Mouse (Mus musculus) large intestine, adult 2 months (tissue): Measurements from ENCODE around the gene March6. TPM values are rescaled to one million over a fixed set of nuclear protein-coding genes. Genes with fewer than 3 reads are reported as not detected.

Source experiments
- DNase-seq: peaks from one replicate; pipeline ENCODE4 v3.0.0-alpha.2; 2012; ENCODE audit warnings: low read depth, low spot score
- whole genome bisulfite sequencing: fragments of 180-500 bp; shearing (Covaris S2); methylation state at CpG from one replicate; pipeline ENCODE4 v1.1.7; 2018; 5-methylcytosine and 5-hydroxymethylcytosine counted together
- polyA plus RNA-seq: library from polyadenylated mRNA; depleted of rRNA; stranded (reverse); fragments of >200 nt; gene quantifications from 2 replicates; pipeline ENCODE4 v1.2.3, GENCODE M21; 2012

March6 gene
- polyA plus RNA-seq, 1 experiment = 16.0 TPM

DNA sequence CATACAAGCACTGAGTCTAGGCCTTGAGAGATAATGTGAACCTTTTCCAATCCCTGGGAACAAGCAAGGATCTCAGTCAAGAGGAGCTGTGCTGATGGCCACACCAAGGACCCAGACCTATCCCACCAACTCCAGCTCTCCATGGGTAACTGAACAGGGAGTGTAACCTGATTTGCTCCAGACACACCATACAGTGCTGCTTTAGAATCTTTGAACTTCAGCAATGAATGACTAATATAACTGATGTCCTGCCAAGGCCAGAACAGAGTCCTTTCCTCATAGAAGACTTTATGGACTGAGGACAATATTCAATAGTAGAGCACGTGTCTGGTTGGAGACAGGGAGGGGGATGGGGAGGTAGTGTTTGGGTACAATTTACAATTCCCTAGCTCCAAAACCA lies 14.2 kb upstream of the March6 start:
- 37% methylated on average over 1 of the region's 1 CpGs for WGBS
- DNase-seq = no peak

DNA sequence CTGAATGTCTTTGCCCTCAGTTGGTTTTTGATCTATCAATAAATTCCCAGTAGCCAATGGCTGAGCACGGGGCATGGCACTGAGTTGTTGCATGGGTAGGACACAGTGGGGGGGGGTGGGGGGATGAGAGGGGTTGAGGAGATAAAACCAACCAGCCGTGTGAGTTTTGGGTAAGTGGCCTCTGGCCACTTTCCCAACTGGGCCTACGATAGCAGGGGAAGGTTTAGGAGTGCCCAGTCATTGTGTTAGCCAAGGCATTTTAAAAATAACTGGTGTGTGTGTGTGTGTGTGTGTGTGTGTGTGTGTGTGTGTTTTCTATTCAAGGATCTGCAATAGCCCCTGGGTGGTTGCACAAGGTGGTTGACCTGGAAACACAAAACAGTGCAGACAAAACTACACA lies 12.4 kb upstream of the March6 start:
- 11% methylated on average over 3 of the region's 3 CpGs for WGBS
- no peak for DNase-seq

DNA sequence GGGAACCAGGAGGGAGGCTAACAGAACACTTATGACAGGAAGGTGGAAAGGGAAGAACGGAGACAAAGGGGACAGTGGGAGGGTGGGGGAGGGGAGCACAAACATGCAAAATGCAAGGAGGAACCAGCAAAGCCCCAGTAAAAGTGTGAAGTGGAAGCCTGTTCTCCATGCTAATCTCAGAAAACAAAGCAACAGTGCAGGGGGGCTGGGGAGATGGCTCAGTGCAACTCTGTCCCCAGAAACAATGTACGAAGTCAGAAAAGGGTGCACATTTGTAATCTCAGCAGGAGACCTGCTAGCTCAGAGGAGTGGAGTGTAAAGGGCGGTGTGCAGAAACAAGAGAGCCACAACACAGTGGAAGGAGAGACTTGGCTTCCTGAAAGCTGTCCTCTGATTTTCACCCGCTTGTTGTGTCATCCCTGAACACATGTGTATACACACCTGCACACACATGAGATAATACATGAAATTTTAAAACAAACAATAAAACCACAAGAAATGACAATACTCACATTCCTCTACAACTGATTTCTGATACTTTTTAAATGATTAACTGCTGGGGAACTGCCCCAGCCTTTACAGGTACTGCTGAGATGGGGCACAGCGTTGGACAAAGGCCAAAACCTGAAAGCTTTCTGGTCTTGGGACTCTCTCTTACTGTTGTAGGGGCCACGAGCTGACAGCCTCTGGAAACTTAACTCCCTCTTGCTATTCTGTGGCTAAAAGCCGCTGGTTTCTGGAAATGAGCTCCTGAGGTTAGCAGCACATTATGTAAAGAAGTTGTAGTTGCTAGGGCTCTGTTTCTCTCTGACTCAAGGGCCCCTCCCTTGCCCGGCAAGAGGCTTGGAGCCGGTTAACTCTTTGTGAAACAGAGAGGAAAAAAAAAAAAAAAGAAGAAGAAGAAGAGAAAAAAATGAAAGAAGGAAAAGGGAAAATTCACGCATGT lies 11.4 kb upstream of the March6 start:
- no peak for DNase-seq
- 13% methylated on average over 10 of the region's 10 CpGs for WGBS

DNA sequence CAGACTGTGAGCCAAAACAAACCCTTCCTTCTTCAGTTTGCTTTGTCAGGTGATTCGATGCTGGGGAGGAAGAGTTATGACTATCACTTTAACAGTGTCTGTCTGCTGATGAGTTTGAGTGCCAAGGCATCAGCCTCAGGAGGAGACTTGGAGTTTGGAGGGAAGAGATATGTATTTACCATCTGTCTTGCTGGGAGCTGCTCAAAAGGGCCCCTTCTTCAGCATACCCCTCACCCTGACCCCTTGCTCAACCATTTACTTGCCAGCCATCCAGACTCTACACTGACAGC lies 9.6 kb upstream of the March6 start:
- DNase-seq = no peak
- WGBS = 11% methylated on average over 1 of the region's 1 CpGs

DNA sequence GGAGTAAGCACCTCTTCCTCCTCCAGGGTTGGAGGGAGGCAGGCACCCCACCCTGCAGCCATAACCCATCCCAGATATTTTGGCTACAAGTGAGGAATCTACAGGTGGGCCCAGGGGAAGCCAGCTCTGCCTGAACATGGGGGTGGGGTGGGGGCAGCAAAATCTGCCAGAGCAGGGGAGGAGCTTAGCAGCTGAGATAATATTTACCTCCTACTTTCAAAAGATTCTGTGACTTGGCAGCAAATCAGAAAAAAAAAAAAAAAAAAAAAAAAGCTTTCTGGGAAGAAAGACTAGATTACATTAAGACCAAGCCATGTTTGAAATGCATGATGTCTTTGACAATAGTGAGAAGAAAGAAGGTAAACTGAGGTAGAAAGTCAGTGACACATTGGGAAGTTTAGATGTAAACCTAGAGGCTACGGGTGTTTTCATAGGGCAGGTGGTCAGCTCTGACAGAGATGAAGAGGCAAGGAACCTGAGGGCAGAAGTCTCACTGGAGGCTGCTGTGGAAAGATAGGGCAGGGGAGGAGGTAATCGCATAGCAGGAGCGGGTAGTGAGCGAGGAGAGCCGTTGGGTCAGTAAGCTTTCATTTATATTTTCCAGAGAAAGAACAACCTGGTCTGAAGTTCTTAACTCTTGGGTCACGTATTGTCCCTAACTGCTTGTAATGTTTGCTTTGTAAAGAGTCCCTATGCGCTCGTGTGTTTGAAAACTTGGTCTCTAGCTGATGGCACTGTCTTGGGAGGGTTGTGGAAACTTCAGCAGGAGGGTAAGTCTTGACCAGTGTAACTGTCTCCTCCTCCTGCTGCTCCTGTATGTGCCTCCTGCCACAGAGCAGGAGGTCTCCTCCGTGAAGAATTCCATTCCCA lies 9.0 kb upstream of the March6 start:
- no peak for DNase-seq
- WGBS = 41% methylated on average over 9 of the region's 9 CpGs

DNA sequence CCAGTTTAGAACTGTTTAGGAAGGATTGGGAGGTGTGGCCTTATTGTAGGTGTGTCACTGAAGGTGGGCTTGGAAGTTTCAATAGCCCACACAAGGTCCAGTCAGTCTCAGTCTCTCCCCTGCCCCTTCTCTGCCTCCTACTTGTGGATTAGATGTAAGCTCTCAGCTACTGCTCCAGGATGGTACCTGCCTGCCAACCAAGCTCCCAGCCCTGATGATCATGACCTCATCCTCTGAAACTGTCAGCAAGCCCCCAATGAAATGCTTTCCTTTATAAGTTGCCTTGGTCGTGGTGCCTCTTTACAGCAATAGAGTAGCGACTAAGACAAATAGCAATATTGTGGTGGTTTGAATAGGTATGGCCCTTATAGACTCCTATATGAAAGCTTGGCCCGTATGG lies 7.5 kb upstream of the March6 start:
- WGBS = 92% methylated on average over 3 of the region's 3 CpGs
- DNase-seq = no peak

DNA sequence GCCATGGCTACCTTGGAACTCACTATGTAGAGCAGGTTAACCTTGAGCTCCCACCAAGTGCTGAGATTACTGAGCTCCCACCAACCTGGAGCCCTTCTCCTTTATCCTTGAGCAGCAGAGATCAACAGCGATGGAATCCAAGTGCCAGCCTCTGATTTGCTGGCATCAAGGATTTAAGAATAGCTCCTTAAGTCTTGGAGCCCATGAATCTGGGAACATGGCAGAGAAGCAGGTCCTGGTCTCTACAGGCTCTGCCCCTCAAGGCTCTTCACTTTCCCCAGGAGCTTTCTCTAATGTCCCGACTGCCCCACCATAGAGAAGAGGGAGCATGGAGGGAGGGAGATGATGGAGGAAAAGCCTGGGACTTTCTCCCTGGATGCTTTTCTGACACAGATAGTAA lies 6.9 kb upstream of the March6 start:
- 99% methylated on average over 2 of the region's 2 CpGs for WGBS
- DNase-seq = no peak

DNA sequence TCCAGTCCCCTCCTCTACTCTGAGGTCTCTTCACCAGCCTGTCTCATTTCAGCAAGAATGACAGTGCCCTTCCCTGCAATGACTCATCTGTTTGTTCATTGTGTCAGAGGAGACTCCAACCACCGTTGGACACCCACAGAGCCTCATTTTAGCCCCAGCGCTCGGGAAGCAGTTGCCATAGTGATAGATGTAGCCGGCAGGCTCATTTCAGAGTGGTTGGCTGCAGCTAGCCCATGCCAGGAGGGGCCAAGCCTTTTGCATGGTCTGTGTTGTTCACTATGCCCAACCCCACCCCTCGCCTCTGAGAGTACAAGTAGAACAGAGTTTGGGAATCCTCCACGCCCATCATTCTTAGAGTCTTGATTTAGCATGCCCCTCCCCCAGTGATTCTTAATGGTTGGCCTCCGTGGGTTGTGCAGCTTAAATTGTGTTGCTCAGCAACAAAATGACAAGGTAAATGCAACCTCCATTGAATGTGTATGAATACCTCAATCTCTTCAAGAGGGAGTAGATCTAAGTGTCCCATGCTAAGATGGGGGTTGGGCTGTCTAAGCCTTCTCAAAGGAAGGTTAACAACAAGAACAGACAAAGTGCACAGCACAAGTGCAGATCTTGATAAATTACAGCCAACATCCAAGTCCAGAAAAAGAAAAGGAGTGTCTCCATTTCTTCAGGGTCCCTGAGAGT lies 5.3 kb upstream of the March6 start:
- no peak for DNase-seq
- 14% methylated on average over 7 of the region's 7 CpGs for WGBS

DNA sequence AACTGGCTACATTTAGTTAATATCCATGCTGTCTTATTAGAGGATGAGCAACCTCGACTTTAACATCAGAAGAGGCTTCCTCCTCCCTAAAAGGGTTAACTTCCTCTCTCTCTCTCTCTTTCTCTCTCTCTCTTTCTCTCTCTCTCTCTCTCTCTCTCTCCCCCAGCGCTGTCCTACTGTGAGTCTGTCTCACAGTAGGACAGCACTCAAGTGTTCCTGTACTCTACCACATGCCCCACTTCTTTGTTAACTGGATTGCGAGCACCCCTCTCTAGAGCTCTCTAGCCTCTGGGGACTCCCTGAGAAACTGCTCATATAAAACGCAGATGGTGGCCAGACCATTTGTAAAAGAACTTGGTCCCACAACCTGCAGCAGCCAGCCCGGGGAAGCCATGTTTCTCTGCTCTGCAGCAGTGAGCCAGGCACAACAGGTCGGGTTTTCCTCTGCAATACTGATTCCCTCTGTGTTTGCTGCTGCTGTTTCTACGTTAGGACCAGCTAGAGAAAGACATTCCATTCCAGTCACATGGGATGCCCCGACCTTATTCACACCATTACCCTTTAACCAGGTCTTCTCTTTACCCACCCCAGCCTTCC lies 4.5 kb upstream of the March6 start:
- 31% methylated on average over 8 of the region's 8 CpGs for WGBS
- no peak for DNase-seq

DNA sequence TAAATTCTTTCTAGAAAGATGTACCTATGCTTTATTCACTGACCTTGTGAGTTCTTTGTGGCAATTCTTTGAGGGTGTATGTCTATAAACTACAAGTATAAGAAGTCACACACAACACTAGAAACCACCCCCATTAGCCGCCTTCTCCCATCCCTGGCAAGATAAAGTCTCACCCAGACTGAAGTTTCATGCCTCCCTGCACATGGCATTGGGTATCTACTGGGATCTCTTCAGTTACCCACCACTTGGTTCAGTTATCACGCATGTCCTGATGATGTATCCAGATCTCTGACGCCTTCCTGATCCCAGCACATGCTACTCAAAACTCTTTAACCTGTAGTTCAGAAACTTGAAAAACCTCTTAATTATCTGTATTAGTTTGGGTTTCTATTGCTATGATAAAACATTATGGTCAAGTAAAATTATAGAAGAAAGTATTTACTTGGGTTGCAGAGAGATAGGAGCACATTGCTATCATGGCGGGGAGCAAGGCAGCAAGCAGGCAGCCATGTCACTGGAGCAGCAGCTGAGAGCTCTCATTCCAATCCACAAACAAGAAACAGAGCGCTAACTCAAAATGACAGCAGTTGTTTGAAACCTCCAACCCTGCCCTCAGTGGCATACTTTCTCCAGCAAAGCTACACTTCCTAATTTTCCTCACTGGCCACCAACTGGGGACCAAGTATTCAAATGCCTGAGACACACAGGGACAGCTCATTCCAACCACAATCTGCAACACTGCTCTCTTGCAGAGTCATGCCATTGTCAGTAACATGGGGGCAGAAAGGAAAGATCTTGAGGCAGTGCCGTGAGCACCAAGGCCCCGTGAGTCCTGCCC lies 3.8 kb upstream of the March6 start:
- WGBS = 88% methylated on average over 7 of the region's 7 CpGs
- no peak for DNase-seq

DNA sequence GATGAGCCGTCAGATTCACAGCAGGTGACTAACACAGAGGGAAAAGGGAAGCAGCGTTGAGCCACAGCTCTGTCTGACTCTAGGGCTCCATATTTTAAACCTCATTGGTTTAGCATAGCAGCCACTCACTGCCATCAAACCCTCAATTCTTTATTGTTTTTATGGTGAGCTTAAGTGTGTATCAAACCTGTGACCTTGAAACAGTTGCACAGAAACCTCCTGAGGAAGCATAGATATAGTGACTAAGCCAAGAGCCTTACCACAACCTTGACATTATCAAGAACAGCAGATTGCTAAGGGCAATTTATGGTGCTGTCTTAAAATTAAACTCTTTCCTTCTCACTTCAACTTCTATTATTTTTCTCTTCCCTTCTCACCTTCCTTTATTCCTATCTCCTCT lies 2.7 kb upstream of the March6 start:
- DNase-seq = no peak
- WGBS = 80% methylated on average over 2 of the region's 2 CpGs

DNA sequence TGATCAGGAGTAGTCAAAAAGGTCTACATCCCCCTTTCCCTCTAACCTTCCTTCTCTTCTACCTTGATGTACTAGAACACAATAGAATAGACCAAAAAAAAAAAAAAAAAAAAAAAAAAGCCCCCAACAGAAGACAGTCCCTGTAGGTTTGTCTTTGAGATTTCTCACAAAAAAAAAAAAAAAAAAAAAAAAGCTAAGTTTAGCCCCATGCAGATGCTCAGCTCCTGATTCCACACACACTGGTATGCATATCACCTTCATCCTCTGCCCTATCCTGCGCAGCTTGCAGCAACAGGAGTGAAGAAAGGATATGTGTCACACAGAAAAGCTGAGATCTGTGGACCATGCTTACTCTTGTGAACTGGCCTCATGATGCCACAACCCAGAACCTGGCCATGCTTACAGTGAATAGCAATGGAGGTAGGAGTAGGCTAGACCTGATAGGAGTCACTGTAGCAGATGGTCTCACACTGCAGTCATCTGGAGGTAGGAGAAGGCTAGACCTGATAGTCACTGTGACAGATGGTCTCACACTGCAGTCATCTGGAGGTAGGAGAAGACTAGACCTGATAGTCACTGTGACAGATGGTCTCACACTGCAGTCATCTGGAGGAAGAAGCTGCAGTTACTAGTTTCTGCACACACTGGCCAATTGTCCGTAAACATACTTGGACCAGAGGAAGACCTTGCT lies 1.6 kb upstream of the March6 start:
- WGBS = 93% methylated on average over 2 of the region's 2 CpGs
- no peak for DNase-seq

DNA sequence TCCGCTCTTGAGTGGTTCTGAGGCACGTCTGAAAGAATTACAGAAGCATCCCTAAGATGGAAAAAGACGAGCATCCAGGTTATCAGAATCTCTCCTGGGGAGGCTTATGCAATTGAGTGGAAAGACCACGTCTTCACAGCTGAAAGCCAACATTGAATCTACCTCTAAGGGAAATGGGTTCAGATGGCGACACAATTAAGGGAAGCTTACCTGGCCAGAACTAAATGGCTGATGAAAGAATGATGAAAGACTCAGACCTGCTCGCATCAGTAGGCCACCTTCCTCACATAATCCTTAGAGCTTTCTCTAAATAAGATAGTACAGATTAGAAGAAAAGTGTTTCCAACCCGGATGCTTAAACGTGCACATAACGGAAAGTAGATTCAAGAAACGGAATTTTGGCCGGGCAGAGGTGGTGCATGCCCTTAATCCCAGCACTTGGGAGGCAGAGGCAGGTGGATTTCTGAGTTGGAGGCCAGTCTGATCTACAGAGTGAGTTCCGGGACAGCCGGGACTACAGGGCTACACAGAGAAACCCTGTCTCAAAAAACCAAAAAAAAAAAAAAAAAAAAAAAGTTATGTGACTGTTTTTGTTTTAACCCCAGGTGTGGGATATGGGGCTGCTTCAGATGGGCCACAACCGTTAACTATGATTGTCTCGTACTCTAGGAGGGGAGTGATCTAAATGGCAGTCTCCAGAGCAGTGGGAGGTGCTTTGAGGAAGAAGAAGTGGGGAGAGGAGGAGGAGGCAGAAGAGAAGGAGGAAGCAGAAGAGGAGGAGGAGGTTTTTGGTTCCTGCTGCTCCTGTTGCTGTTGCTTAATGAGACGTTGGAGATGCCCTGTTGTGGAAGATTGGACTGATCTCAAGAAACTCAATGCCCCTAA lies 835 bp upstream of the March6 start:
- WGBS = 10% methylated on average over 16 of the region's 16 CpGs
- no peak for DNase-seq

DNA sequence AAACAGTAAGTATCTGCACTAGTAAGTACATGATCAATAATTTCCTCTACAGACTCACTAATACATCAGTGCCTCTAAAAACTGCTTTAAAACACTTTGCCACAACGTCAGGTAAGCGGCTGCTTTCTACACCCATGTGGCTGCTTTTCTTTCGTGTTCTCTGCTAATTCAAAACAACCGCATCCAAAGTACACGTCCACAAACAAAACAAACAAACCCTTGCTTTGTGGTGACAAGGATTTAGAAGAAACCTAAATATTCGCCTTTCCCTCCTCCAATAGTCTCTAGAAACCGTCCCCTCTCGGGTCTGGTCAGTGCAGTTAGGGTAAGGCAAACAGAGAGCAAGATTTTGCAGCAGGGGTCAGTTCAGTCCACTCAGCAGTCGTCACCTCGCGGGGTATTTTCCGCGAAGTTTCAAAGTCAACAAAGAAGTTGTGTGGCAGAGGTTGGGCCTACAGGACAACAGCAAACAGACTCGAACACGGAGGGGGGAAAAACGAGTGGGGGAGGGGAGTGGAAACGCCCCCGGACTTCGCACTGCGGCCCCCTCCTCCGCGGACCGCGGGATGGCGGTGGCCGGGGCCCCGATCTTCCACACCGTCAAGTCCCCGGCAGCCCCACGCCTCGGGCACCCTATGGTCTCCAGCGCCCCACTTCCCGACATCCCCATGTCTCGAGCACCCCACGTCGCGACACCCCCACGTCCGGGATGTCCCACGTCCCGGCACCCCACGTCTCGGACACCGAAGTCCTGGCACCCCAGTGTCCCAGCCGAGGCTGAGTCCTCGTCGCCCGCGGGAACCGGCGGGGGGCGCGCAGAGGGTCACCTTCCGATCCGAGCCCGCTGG lies 818 bp downstream of the March6 start:
- no peak for DNase-seq

DNA sequence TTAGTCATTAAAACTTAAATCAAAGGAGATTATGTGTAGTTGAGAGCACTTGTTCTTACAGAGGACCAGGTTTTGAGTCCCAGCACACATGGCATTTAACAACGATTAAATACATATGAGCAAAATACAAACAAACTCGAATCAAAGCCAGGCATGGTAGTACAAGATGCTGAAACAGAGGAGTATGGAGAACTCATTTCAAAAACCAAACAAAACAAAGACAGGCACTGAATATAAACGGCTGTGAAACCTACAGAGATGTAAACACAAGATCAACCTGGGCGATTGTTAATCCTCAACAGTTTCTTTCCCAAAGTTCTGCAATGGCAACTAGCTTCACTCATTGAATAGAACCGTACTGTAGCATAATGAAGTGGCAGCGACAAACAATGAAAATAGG lies 1.8 kb downstream of the March6 start:
- no peak for DNase-seq
- WGBS = 9% methylated on average over 6 of the region's 6 CpGs

More for the DNA sequence above, 818 bp downstream of the March6 start:
- under 1% methylated on average over 56 of the region's 56 CpGs for WGBS

DNA sequence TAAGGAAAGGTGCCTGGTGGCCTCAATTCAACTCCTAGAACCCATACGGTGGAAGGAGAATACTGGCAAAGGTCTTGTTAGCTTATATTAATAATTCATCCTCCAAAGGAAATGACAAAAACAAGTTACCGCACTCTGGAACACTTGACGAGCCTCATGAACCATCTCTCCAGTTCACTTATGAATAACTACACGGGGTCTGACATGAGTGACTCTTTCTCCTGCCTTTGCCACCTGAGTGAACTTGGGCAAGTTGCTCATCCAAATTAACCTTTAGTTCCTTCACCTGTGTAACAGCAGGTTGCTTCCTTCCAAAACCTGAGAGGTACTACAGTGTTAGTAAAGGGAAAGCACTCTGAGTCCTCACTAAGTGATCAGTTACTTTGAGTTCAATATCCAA lies 2.4 kb downstream of the March6 start:
- no peak for DNase-seq
- 72% methylated on average over 4 of the region's 4 CpGs for WGBS

DNA sequence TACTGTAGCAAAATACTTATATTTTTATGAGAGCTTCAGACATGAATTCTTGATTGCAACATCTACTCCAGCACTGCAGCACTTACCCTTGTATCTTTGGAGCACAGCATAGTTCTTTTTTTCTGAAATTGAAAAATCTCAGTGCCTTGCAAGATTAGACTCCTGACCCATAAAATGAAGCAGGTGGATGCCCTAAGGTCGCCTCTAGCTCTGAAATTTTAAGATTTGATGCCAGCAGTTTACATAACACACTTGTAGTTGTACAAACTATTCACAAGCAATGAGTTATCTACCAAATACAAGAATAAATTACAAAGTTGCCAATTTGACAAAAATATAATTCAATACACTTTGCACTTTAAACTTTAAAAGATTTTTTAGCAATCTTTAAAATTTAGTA lies 4.4 kb downstream of the March6 start:
- no peak for DNase-seq
- WGBS = 65% methylated on average over 1 of the region's 1 CpGs
